Mouse (Mus musculus): ENCODE measurements around the gene Fgf3. TPM values are rescaled to one million over a fixed set of nuclear protein-coding genes. Genes with fewer than 3 reads are reported as not detected.

The Fgf3 gene
- polyA plus RNA-seq (2016; fragmentation: Nextera tagmentation; extraction: Ambion mirVana), result 0.20 and 0.47 TPM in 2 replicates

DNA sequence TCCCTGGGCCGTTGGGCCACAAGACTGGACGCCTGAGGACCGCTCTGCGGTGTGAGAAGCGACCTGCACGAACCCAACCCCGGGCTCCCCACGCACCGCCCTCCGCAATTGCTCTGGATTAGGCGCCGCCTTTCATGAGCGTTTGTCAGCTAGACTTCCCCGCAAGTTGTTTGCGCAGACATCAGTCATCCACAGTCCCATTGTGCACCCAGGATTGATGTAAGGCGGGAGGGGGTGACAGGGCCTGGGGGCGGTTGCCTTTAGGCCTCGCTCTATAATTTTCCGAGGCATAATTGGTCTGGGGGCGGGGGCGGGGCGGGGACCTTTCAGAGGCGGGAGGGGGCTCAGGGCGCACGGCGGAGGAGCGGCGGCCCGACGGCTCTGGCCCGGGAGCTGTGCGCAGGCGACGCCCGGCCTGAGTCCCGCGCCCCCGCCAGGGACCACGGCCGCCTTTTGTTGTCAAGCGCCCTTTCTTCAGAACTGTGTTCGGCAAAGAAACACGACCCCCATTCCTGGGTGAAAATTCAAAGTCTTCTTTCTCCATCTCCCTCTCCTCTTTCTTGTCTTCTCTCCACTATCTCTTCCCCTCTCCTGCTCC is at the start of gene Fgf3:
Gene Fgf3, plus strand, starts transcription at position 193 of the 598 bp plus-strand sequence.
- H3K36me3 ChIP-seq, result no peaks in the 10 kb centered on the region
- no peak within 1 kb of the TSS for H3K9ac ChIP-seq
- H3K27me3 ChIP-seq (replicated peaks), result peaks cover 98% of the 10 kb centered on the region
- 3% methylated on average over 43 of the region's 43 CpGs for WGBS (ENCODE audit: insufficient replicate concordance)
- H3K4me1 ChIP-seq, result peaks cover 14% of the 10 kb centered on the region
- no peak for ATAC-seq
- H3K27ac ChIP-seq, result no peak within 1 kb of the TSS
- no peaks in the 10 kb centered on the region for H3K9me3 ChIP-seq (replicated peaks)
- H3K4me3 ChIP-seq, result peak within 1 kb of the TSS; percentile 24
- H3K4me2 ChIP-seq, result peak within 1 kb of the TSS; percentile 59

DNA sequence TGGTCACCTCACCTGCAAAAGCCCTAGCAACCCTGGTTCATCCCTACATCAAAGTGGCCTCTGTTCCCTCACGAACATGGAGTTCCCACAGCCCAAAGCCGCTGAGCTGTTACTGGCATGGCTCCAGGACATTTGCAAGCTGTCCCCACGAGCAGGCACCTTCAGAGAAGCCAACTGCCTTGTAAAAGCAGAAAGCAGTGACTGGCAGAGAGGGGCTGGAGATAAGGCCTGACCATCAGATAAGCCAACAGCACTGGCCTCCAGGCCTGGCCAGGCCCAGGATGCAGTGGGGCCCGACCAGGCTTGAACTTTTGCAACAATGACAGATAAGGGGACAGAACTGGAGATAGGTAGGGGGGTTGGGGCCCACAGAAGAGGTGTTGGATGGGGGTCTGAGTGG is 49.3 kb upstream of the Fgf3 start:
- Histone ChIP-seq H3K27ac (peak overlapping the region; percentile 99), H3K36me3 (no peaks in the 10 kb centered on the region), H3K4me3 (peak overlapping the region; percentile 33), H3K27me3 (replicated peaks) (no peaks in the 10 kb centered on the region), H3K9ac (peak overlapping the region; percentile 69), H3K4me2 (peak overlapping the region; percentile 71), H3K9me3 (replicated peaks) (no peaks in the 10 kb centered on the region), H3K4me1 (peaks cover 70% of the 10 kb centered on the region)
- peak; percentile 51 for ATAC-seq
- 7% methylated on average over 4 of the region's 4 CpGs for WGBS (ENCODE audit: insufficient replicate concordance)

DNA sequence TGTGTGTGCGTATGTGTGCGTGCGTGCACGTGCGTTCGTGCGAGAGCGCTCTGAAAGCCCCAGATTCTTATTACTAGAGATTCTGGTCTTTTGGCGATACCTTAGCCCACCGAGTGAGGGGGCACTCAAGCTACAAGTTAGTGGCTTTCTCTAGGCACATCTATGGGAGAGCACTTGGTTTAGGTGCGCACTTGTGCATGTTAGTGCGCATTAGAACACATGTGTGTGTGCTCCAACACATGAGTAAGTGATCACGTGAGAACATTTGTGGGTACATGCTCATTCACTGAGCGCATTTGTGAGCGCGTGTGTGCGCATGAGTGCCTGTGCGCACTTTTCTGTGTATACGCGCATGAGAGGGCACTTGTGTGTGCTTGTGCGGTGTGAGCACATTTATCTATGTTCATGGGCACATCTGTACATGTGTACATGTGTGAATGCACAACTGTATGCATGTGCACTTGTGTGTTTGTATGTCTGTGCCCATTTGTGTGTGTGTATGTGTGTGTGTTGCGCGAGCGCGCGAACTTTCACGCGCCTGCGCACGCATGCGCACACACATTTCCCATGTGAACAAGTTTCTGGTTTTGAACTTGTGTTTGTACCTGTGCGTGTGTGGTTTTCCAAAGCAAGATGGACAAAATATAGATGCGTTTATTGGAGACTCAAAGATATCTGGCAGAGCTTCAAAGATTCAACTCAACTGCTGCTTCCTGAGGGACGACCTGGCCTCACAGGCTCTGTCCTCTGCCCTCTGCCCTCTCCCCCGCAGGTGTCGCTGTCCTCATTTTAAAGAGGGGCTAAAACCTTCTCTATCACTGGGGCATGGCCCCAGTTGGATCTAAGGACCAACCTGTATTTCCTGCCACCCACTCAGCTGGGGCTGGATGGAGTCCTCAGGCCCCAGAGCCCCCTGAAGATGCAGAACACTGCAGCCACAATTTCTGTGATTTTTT is 48.0 kb upstream of the Fgf3 start:
- H3K27me3 ChIP-seq (replicated peaks), result peaks cover 8% of the 10 kb centered on the region
- H3K4me2 ChIP-seq, result peak overlapping the region; percentile 71
- WGBS (ENCODE audit: insufficient replicate concordance), result 53% methylated on average over 36 of the region's 36 CpGs
- no peak for ATAC-seq
- no peaks in the 10 kb centered on the region for H3K36me3 ChIP-seq
- no peaks in the 10 kb centered on the region for H3K9me3 ChIP-seq (replicated peaks)
- peaks cover 58% of the 10 kb centered on the region for H3K4me1 ChIP-seq
- peak overlapping the region; percentile 69 for H3K9ac ChIP-seq
- H3K4me3 ChIP-seq, result peak overlapping the region; percentile 32
- peak overlapping the region; percentile 99 for H3K27ac ChIP-seq

DNA sequence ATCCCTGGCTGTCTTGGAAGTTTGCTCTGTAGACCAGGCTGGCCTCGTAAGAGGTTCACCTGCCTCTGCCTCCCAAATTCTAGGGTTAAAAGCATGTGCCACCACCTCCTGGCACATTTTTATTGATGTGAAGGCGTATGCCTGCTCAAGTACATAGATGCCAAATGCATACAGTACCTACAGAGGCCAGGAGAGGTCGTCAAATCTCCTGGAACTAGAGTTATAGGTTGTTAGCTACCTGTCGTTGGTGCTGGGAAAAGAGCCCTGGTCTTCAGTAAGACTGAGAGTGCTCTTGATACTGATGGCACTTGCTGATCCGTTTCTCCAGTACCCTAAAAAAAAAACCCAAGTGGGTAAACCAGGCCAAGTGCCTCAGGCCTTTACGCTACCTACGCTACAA is 46.5 kb upstream of the Fgf3 start:
- H3K27ac ChIP-seq, result no peak overlapping the region
- 89% methylated on average over 7 of the region's 7 CpGs for WGBS (ENCODE audit: insufficient replicate concordance)
- H3K27me3 ChIP-seq (replicated peaks), result peaks cover 8% of the 10 kb centered on the region
- H3K4me3 ChIP-seq, result no peak overlapping the region
- H3K4me2 ChIP-seq, result no peak overlapping the region
- H3K36me3 ChIP-seq, result no peaks in the 10 kb centered on the region
- no peak for ATAC-seq
- no peaks in the 10 kb centered on the region for H3K9me3 ChIP-seq (replicated peaks)
- peaks cover 42% of the 10 kb centered on the region for H3K4me1 ChIP-seq
- no peak overlapping the region for H3K9ac ChIP-seq

DNA sequence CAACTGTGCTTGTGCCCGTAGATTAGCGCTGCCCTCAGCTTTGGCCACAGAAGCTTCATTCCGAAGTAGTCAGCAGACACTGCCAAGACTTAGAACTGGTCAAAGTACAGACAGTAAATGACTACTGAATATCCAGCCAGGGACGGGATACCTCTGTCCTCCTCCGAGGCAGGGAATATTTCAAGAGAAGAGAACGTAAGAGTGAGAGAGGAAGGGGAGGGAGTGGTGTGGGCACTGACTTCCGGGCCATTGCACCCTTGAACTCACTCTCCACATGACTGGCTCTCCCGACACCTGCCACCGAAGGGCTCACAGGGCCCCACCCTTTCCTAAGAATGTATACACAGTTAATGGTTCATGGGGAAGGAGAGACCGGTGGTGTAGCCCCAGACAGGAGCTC is 44.6 kb upstream of the Fgf3 start:
- peaks cover 24% of the 10 kb centered on the region for H3K4me1 ChIP-seq
- no peak overlapping the region for H3K4me2 ChIP-seq
- no peaks in the 10 kb centered on the region for H3K9me3 ChIP-seq (replicated peaks)
- no peaks in the 10 kb centered on the region for H3K36me3 ChIP-seq
- ATAC-seq, result no peak
- H3K27me3 ChIP-seq (replicated peaks), result peaks cover 18% of the 10 kb centered on the region
- no peak overlapping the region for H3K4me3 ChIP-seq
- H3K27ac ChIP-seq, result no peak overlapping the region
- WGBS (ENCODE audit: insufficient replicate concordance), result 73% methylated on average over 10 of the region's 10 CpGs
- no peak overlapping the region for H3K9ac ChIP-seq

DNA sequence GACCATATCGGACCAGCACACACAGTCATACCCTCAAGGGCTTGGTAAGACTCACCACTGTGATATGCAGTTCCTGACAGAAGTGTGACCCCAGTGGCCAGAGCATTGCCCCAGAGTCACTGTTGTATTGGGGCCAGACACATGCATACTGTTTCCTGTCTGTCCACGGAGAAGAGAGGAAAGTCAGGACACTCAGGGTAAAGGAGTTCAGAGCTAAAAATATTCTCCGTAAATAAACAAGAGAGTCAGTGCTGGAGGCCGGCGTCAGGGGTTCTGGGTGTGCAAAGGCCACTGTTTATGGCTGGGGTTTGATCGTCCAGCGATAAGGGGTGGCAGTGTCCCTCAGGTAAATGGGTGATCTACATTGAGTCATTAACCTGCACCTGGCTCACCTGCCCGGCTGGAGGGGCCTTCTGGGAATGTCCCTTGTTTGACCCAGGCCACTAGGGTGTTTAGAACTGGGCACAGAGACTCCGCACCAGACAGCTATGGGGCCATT is 41.9 kb upstream of the Fgf3 start:
- H3K9ac ChIP-seq, result no peak overlapping the region
- peaks cover 43% of the 10 kb centered on the region for H3K27me3 ChIP-seq (replicated peaks)
- H3K4me2 ChIP-seq, result no peak overlapping the region
- H3K27ac ChIP-seq, result no peak overlapping the region
- H3K36me3 ChIP-seq, result no peaks in the 10 kb centered on the region
- H3K4me3 ChIP-seq, result no peak overlapping the region
- WGBS (ENCODE audit: insufficient replicate concordance), result 60% methylated on average over 9 of the region's 9 CpGs
- H3K9me3 ChIP-seq (replicated peaks), result no peaks in the 10 kb centered on the region
- ATAC-seq, result no peak
- H3K4me1 ChIP-seq, result no peaks in the 10 kb centered on the region

DNA sequence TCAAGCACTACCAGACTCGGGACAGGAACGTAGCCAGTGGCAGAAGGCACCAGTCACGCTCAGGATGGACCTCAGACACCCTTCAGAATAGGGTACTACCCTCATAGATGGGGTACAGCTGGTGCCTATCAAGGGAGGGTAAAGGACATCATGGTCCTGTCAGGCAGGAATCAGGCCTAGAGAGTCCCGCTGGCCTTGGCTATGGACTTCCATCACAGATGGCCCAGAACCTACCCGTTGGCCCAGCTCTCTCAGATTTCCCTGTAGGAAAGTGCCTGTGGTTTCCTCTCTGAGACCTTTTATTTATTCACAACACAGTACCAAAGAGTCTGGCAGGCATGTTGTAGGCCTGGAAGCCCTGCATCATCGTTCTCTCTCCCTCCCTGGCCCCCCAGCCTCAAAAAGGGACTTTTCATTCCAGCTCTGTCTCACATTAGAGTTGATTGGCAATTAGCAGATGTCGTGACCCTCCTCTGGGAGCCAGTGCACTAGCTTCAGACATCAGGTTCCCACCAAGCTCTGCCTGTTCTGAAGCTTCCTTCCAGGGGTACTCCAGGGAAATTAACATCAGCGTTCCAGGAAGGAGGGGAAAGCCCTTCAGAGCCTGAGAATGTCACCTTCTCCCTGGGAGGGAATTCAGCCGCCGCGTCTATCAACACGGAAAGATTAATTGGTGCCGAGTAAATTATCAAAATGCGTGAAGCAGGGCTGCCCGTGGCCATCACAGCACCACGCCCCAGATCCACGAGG is 40.7 kb upstream of the Fgf3 start:
- 68% methylated on average over 17 of the region's 17 CpGs for WGBS (ENCODE audit: insufficient replicate concordance)

DNA sequence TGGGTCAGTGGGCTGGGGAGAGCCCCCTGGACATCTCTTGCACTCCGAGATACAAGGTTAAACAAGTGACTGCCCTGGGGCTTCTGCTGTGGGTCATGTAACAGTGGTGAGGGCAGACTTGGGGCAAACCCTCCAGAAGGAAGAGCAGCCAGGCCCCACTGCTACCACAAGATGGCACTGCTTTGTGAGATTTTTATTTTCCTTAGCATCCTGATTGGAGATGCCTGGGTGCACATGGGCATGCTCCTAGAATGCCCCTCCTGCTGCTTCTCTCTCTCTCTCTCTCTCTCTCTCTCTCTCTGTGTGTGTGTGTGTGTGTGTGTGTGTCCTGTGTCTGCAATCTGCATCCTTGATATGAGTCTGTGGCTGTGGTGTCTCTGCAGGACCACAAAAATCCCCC is 39.4 kb upstream of the Fgf3 start:
- no peaks in the 10 kb centered on the region for H3K4me1 ChIP-seq
- 21% methylated on average over 1 of the region's 1 CpGs for WGBS (ENCODE audit: insufficient replicate concordance)
- no peaks in the 10 kb centered on the region for H3K9me3 ChIP-seq (replicated peaks)
- ATAC-seq, result no peak
- H3K4me2 ChIP-seq, result no peak overlapping the region
- no peak overlapping the region for H3K4me3 ChIP-seq
- no peaks in the 10 kb centered on the region for H3K36me3 ChIP-seq
- peaks cover 66% of the 10 kb centered on the region for H3K27me3 ChIP-seq (replicated peaks)
- no peak overlapping the region for H3K27ac ChIP-seq
- H3K9ac ChIP-seq, result no peak overlapping the region

More for the DNA sequence above, 40.7 kb upstream of the Fgf3 start:
- peaks cover 53% of the 10 kb centered on the region for H3K27me3 ChIP-seq (replicated peaks)
- H3K9ac ChIP-seq, result no peak overlapping the region
- H3K4me3 ChIP-seq, result no peak overlapping the region
- no peaks in the 10 kb centered on the region for H3K36me3 ChIP-seq
- no peaks in the 10 kb centered on the region for H3K4me1 ChIP-seq
- no peak overlapping the region for H3K27ac ChIP-seq
- H3K9me3 ChIP-seq (replicated peaks), result no peaks in the 10 kb centered on the region
- no peak for ATAC-seq
- no peak overlapping the region for H3K4me2 ChIP-seq

DNA sequence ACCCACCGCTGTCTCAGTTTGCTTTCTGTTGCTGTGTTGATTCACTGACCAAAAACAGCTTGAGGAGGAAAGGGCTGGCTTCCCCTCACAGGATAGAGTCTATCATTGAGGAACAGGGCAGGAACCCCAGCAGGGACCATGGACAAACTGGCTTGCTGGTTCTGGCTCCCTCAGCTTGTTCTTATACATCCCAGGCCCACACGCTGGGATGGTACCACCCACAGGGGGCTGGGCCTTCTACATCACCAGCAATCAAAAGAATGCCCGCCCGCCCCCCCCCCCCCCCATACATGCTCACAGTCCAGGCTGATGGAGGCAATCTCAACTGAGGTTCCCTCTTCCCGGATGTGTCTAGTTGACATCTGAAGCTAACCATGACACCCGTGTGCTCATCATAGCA is 30.8 kb upstream of the Fgf3 start:
- no peak overlapping the region for H3K4me3 ChIP-seq
- no peaks in the 10 kb centered on the region for H3K9me3 ChIP-seq (replicated peaks)
- peaks cover 27% of the 10 kb centered on the region for H3K27me3 ChIP-seq (replicated peaks)
- H3K4me1 ChIP-seq, result peaks cover 39% of the 10 kb centered on the region
- H3K9ac ChIP-seq, result no peak overlapping the region
- H3K36me3 ChIP-seq, result no peaks in the 10 kb centered on the region
- H3K4me2 ChIP-seq, result no peak overlapping the region
- no peak for ATAC-seq
- 61% methylated on average over 6 of the region's 6 CpGs for WGBS (ENCODE audit: insufficient replicate concordance)
- no peak overlapping the region for H3K27ac ChIP-seq

DNA sequence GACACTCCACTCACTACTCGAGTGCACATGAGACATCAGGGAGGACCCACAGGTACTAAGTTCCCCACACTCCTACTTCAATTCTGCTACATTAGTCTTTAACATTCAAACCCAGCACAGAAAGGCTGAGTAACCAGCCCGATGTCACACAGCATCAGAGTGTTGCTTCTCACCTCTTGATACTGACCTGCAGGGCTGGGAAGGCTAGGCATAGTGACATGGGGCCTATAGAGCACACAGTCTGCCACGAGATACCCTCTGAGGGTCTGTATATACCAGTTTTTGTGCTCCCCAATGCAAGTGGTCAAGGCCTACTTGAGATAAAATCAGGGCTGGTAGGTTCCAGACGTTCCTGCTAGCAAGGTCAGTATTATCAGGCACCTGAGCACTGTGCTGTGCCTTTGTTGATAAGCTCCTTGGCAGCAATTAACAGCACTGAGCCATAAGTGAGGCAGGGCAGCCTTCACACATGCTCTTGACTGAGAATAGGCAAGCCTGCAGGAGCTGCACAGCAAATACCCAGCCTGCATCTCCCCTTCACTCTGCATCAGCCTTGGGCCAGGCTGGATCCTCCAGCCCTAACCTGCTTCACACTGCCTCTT is 29.8 kb upstream of the Fgf3 start:
- Histone ChIP-seq H3K27me3 (replicated peaks) (peaks cover 16% of the 10 kb centered on the region), H3K9me3 (replicated peaks) (no peaks in the 10 kb centered on the region), H3K9ac (peak overlapping the region; percentile 12; the same call in 1 of the 2 replicates), H3K4me2 (no peak overlapping the region), H3K36me3 (no peaks in the 10 kb centered on the region), H3K27ac (peak overlapping the region; percentile 10; the same call in 1 of the 2 replicates), H3K4me1 (peaks cover 46% of the 10 kb centered on the region), H3K4me3 (no peak overlapping the region)
- 30% methylated on average over 4 of the region's 4 CpGs for WGBS (ENCODE audit: insufficient replicate concordance)
- ATAC-seq, result peak; percentile 91

DNA sequence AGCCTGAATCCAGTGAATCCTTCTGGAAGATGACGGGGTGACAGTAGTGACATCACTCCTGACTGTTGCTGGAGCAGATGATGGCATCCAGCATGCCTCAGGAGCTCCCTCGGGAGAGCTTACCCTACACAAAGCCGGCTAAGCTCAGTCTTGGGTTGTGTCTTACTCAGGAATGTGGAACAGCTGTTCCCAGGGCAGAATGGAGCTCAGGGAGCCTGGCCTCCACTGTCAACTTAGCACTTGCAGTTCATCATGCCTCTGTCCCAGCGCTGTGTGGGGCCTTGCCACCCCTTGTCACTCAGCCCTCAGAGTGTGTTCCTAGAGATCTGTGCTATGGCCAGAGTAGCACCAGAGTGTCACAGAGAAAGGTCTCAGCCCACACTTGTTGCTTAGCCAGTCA is 26.4 kb upstream of the Fgf3 start:
- Histone ChIP-seq H3K9ac (no peak overlapping the region), H3K27me3 (replicated peaks) (peaks cover 6% of the 10 kb centered on the region; the same call in 1 of the 2 replicates), H3K4me2 (no peak overlapping the region), H3K9me3 (replicated peaks) (no peaks in the 10 kb centered on the region), H3K4me3 (no peak overlapping the region), H3K27ac (no peak overlapping the region), H3K36me3 (no peaks in the 10 kb centered on the region), H3K4me1 (peaks cover 46% of the 10 kb centered on the region)
- no peak for ATAC-seq
- 49% methylated on average over 4 of the region's 4 CpGs for WGBS (ENCODE audit: insufficient replicate concordance)
